Mouse (Mus musculus): ENCODE results near the gene Acsl5. TPM values are rescaled to one million over a fixed set of nuclear protein-coding genes. Genes with fewer than 3 reads are reported as not detected.

Gene Acsl5
- 94.6 and 149 TPM in 2 replicates for total RNA-seq (2021)
- long read RNA-seq, full-length matches to known transcripts, result 128 of 523 reads
- long read RNA-seq, partial matches to known transcripts, result 368 of 523 reads
- long read RNA-seq, other reads (novel, unspliced or antisense), result 27 of 523 reads

- no peak for DNase-seq
Observed at GRCm38 (mm10) chr19:55251383-55252124, at the start of gene Acsl5. TSS of gene Acsl5 (plus strand) at chr19:55251938.

- DNase-seq, result no peak
Observed at GRCm38 (mm10) chr19:55206482-55207138, 45.1 kb upstream of the Acsl5 start.

- DNase-seq, result no peak
Observed at GRCm38 (mm10) chr19:55207205-55207604, 44.5 kb upstream of the Acsl5 start.

GRCm38 (mm10) chr19:55207746-55208538, 43.8 kb upstream of the Acsl5 start:
- DNase-seq, result no peak

- no peak for DNase-seq
Observed at GRCm38 (mm10) chr19:55208654-55209053, 43.1 kb upstream of the Acsl5 start.

- no peak for DNase-seq
Observed at GRCm38 (mm10) chr19:55209084-55209483, 42.7 kb upstream of the Acsl5 start.

GRCm38 (mm10) chr19:55211698-55212097, 40.0 kb upstream of the Acsl5 start:
- DNase-seq, result no peak

GRCm38 (mm10) chr19:55213617-55214340, 38.0 kb upstream of the Acsl5 start:
- no peak for DNase-seq

GRCm38 (mm10) chr19:55216876-55217275, 34.9 kb upstream of the Acsl5 start:
- no peak for DNase-seq

GRCm38 (mm10) chr19:55217365-55217764, 34.4 kb upstream of the Acsl5 start:
- DNase-seq, result no peak

GRCm38 (mm10) chr19:55218192-55218739, 33.5 kb upstream of the Acsl5 start:
- DNase-seq, result peak; percentile 80

- DNase-seq, result no peak
Observed at GRCm38 (mm10) chr19:55218741-55219221, 33.0 kb upstream of the Acsl5 start.

- no peak for DNase-seq
Observed at GRCm38 (mm10) chr19:55219359-55219758, 32.4 kb upstream of the Acsl5 start.

- DNase-seq, result no peak
Observed at GRCm38 (mm10) chr19:55221208-55221607, 30.5 kb upstream of the Acsl5 start.

GRCm38 (mm10) chr19:55222268-55222667, 29.5 kb upstream of the Acsl5 start:
- no peak for DNase-seq

- no peak for DNase-seq
Observed at GRCm38 (mm10) chr19:55226621-55227020, 25.1 kb upstream of the Acsl5 start.

- DNase-seq, result no peak
Observed at GRCm38 (mm10) chr19:55227135-55227534, 24.6 kb upstream of the Acsl5 start.

GRCm38 (mm10) chr19:55231081-55231480, 20.7 kb upstream of the Acsl5 start:
- no peak for DNase-seq

- DNase-seq, result peak; percentile 50
Observed at GRCm38 (mm10) chr19:55232136-55232535, 19.6 kb upstream of the Acsl5 start.

- no peak for DNase-seq
Observed at GRCm38 (mm10) chr19:55236026-55236425, 15.7 kb upstream of the Acsl5 start.

GRCm38 (mm10) chr19:55236564-55236963, 15.2 kb upstream of the Acsl5 start:
- no peak for DNase-seq
